Mouse (Mus musculus) ES-E14 (cell line): ENCODE results near the gene Rbms1. TPM values are rescaled to one million over a fixed set of nuclear protein-coding genes. Genes with fewer than 3 reads are reported as not detected.

Source experiments
- DNase-seq: peaks from one replicate; pipeline ENCODE4 v3.0.0-alpha.2; 2013; ENCODE audit warnings: low read depth, low spot score
- H3K27ac ChIP-seq: 2 replicates; pipeline ENCODE4 v1.5.1; 2012; ENCODE audit warnings: low read depth, mild to moderate bottlenecking, low read length, moderate library complexity, mixed read lengths; ENCODE audit not compliant: poor library complexity, insufficient read depth, severe bottlenecking
- H3K36me3 ChIP-seq: 2 replicates; pipeline ENCODE4 v1.6.1; 2012; ENCODE audit warnings: mild to moderate bottlenecking, low read length, moderate library complexity, mixed read lengths; ENCODE audit not compliant: control insufficient read depth, poor library complexity, insufficient read depth, severe bottlenecking
- H3K4me1 ChIP-seq, 2 experiments: fragments of 150-350 bp in 1 of 2; sonication (generic) in 1 of 2; 2 replicates each; pipeline ENCODE4 v1.6.1; 2012; ENCODE audit warnings: low read length in 2 of 2, mild to moderate bottlenecking in 1 of 2, mixed read lengths in 1 of 2; ENCODE audit not compliant: control insufficient read depth in 2 of 2, insufficient read depth in 2 of 2, poor library complexity in 1 of 2
- H3K4me3 ChIP-seq, 2 experiments: fragments of 150-350 bp in 1 of 2; sonication (generic) in 1 of 2; 2 replicates each; pipeline ENCODE4 v1.5.1; 2012; ENCODE audit warnings: low read length in 2 of 2, low read depth in 1 of 2, mild to moderate bottlenecking in 1 of 2, mixed read lengths in 1 of 2; ENCODE audit not compliant: insufficient read depth in 1 of 2, poor library complexity in 1 of 2, severe bottlenecking in 1 of 2
- H3K9ac ChIP-seq: 2 replicates; pipeline ENCODE4 v1.6.1; 2012; ENCODE audit warnings: low read depth, mild to moderate bottlenecking, low read length, mixed read lengths; ENCODE audit not compliant: poor library complexity, insufficient read depth, severe bottlenecking
- H3K9me3 ChIP-seq: fragments of 150-350 bp; sonication (generic); 2 replicates; pipeline ENCODE4 v1.6.1; 2012; ENCODE audit warnings: low read depth, mild to moderate bottlenecking, low read length; ENCODE audit not compliant: control insufficient read depth, insufficient read depth
- CHD2 ChIP-seq: IDR thresholded peaks from 2 replicates; pipeline ENCODE4 v1.6.1; 2014; ENCODE audit warnings: mild to moderate bottlenecking, low read depth, low read length, inconsistent platforms
- HCFC1 ChIP-seq: IDR thresholded peaks from 2 replicates; pipeline ENCODE4 v1.6.1; 2012; ENCODE audit warnings: low read length, inconsistent platforms, borderline replicate concordance; ENCODE audit not compliant: insufficient read depth
- MAFK ChIP-seq: IDR thresholded peaks from 2 replicates; pipeline ENCODE4 v1.6.1; 2014; ENCODE audit warnings: mild to moderate bottlenecking, low read depth, low read length, inconsistent platforms; ENCODE audit not compliant: insufficient read depth
- ZC3H11A ChIP-seq: IDR thresholded peaks from 2 replicates; pipeline ENCODE4 v1.6.1; 2012; ENCODE audit warnings: low read depth, mild to moderate bottlenecking, inconsistent platforms, low read length, borderline replicate concordance
- ZNF384 ChIP-seq: IDR thresholded peaks from 2 replicates; pipeline ENCODE4 v1.6.1; 2012; ENCODE audit warnings: low read depth, low read length, inconsistent platforms
- in situ Hi-C, 2 experiments: fragments of 600-800 bp; cut with MboI; formaldehyde crosslinking; loops; one replicate each; pipeline ENCODE4 v1.15.1; 2025; ENCODE audit warnings: low sequenced_read_pairs in 2 of 2, inconsistent platforms in 1 of 2; ENCODE audit not compliant: unreplicated experiment in 2 of 2
- total RNA-seq: library from RNA; depleted of rRNA; stranded (reverse); fragments of 300-350 nt; gene quantifications from 2 replicates; pipeline ENCODE4 v1.2.3, GENCODE M21; 2012

The Rbms1 gene
- total RNA-seq, 1 experiment: 45.6 TPM

GRCm38 (mm10) chr2:60913281-60913680 is 49.7 kb downstream of the Rbms1 start:
- Histone ChIP-seq H3K9me3 (no peaks in the 10 kb centered on the region), H3K27ac (no peak overlapping the region), H3K4me3 (no peak overlapping the region), H3K4me1 (peaks cover 2% of the 10 kb centered on the region in 2 experiments; a peak in 2 of 4 replicates), H3K36me3 (no peaks in the 10 kb centered on the region), H3K9ac (no peak overlapping the region)
- in situ Hi-C loops: no loop called here
- TF ChIP-seq CHD2 (no peak), ZC3H11A (no peak), ZNF384 (no peak), MAFK (no peak), HCFC1 (no peak)
- no peak for DNase-seq

- DNase-seq: no peak
Measured at GRCm38 (mm10) chr2:60911716-60912115, 51.3 kb downstream of the Rbms1 start.

GRCm38 (mm10) chr2:60910820-60911219 is 52.2 kb downstream of the Rbms1 start:
- Histone ChIP-seq H3K9me3 (no peaks in the 10 kb centered on the region), H3K4me3 (no peak overlapping the region), H3K9ac (no peak overlapping the region), H3K4me1 (peaks cover 2% of the 10 kb centered on the region in 2 experiments; a peak in 2 of 4 replicates), H3K36me3 (no peaks in the 10 kb centered on the region), H3K27ac (no peak overlapping the region)
- TF ChIP-seq HCFC1 (no peak), MAFK (no peak), ZC3H11A (no peak), ZNF384 (no peak), CHD2 (no peak)
- no peak for DNase-seq
- in situ Hi-C loops: no loop called here

More at GRCm38 (mm10) chr2:60911716-60912115, 51.3 kb downstream of the Rbms1 start:
- H3K27ac ChIP-seq: no peak overlapping the region
- TF ChIP-seq MAFK (no peak), ZC3H11A (no peak), HCFC1 (no peak), CHD2 (no peak), ZNF384 (no peak)
- H3K9ac ChIP-seq: no peak overlapping the region
- no peaks in the 10 kb centered on the region for H3K9me3 ChIP-seq
- H3K4me1 ChIP-seq: peaks cover 2% of the 10 kb centered on the region in 2 experiments; a peak in 2 of 4 replicates
- in situ Hi-C loops: no loop called here
- H3K36me3 ChIP-seq: no peaks in the 10 kb centered on the region
- peak overlapping the region; percentile 23 to 37; a peak in 2 of 4 replicates for H3K4me3 ChIP-seq

- H3K27ac ChIP-seq: no peak overlapping the region
- H3K4me3 ChIP-seq: no peak overlapping the region
- no peak for TF ChIP-seq CHD2
- TF ChIP-seq MAFK: no peak
- TF ChIP-seq ZNF384: no peak; the same call in 1 of the 2 replicates
- no peak for TF ChIP-seq HCFC1
- no peak for TF ChIP-seq ZC3H11A
- in situ Hi-C loops: no loop called here
- no peak overlapping the region for H3K9ac ChIP-seq
- H3K36me3 ChIP-seq: no peaks in the 10 kb centered on the region
- H3K9me3 ChIP-seq: no peaks in the 10 kb centered on the region
- H3K4me1 ChIP-seq: peaks cover 2% of the 10 kb centered on the region in 2 experiments; a peak in 2 of 4 replicates
- DNase-seq: no peak
Measured at GRCm38 (mm10) chr2:60908551-60908950, 54.4 kb downstream of the Rbms1 start.

- H3K9ac ChIP-seq: no peak overlapping the region
- TF ChIP-seq HCFC1 (no peak), MAFK (no peak), CHD2 (no peak), ZNF384 (no peak), ZC3H11A (no peak)
- no peaks in the 10 kb centered on the region for H3K36me3 ChIP-seq
- no peak for DNase-seq
- in situ Hi-C loops: no loop called here
- no peaks in the 10 kb centered on the region for H3K9me3 ChIP-seq
- H3K4me1 ChIP-seq: peaks cover 1 to 2% of the 10 kb centered on the region in 2 experiments; a peak in 2 of 4 replicates
- H3K27ac ChIP-seq: no peak overlapping the region
- no peak overlapping the region for H3K4me3 ChIP-seq
Measured at GRCm38 (mm10) chr2:60908116-60908515, 54.9 kb downstream of the Rbms1 start.
